Mouse (Mus musculus): ENCODE data around the gene Alpl. TPM values are rescaled to one million over a fixed set of nuclear protein-coding genes. Genes with fewer than 3 reads are reported as not detected.

The Alpl gene
- polyA plus RNA-seq, 1 experiment from 2014 or later = 3.0 TPM

GRCm38 (mm10) chr4:137765554-137765971, 30.6 kb downstream of the Alpl start:
- no peak overlapping the region for H3K4me3 ChIP-seq (ENCODE audit: low read depth, low read length)
- ATAC-seq (peak; percentile 20), DNase-seq (ENCODE audit: low spot score) (no peak)
- H3K36me3 ChIP-seq (ENCODE audit: insufficient read depth, low read length) = no peaks in the 10 kb centered on the region
- 0 out of 2 replicates have a peak, but pooled peaks cover 2% of the 10 kb centered on the region for H3K4me1 ChIP-seq (ENCODE audit: insufficient read depth, low read depth, low read length)
- H3K27me3 ChIP-seq (replicated peaks; ENCODE audit: insufficient read depth, low read length) = no peaks in the 10 kb centered on the region
- H3K9me3 ChIP-seq (ENCODE audit: low read length) = no peaks in the 10 kb centered on the region
- H3K4me2 ChIP-seq (replicated peaks; ENCODE audit: low read depth, low read length) = no peak overlapping the region
- 45% methylated on average over 7 of the region's 7 CpGs for WGBS
- no peak overlapping the region for H3K27ac ChIP-seq (ENCODE audit: low read length)
- TF ChIP-seq CTCF (IDR thresholded peaks at IDR 0.05) (no peak), EP300 (IDR thresholded peaks at IDR 0.05) (no peak)
- H3K9ac ChIP-seq (replicated peaks; ENCODE audit: low read depth) = no peak overlapping the region

- ATAC-seq (no peak), DNase-seq (ENCODE audit: low spot score) (no peak)
- TF ChIP-seq EP300 (IDR thresholded peaks at IDR 0.05) = no peak
- no peak for TF ChIP-seq CTCF (IDR thresholded peaks at IDR 0.05)
- H3K9ac ChIP-seq (replicated peaks; ENCODE audit: low read depth) = no peak overlapping the region
- no peaks in the 10 kb centered on the region for H3K9me3 ChIP-seq (ENCODE audit: low read length)
- no peaks in the 10 kb centered on the region for H3K27me3 ChIP-seq (replicated peaks; ENCODE audit: insufficient read depth, low read length)
- WGBS = 67% methylated on average over 3 of the region's 3 CpGs
- no peak overlapping the region for H3K4me2 ChIP-seq (replicated peaks; ENCODE audit: low read depth, low read length)
- no peak overlapping the region for H3K27ac ChIP-seq (ENCODE audit: low read length)
- no peak overlapping the region for H3K4me3 ChIP-seq (ENCODE audit: low read depth, low read length)
- 0 out of 2 replicates have a peak, but pooled peaks cover 2% of the 10 kb centered on the region for H3K4me1 ChIP-seq (ENCODE audit: insufficient read depth, low read depth, low read length)
- H3K36me3 ChIP-seq (ENCODE audit: insufficient read depth, low read length) = no peaks in the 10 kb centered on the region
Observed at GRCm38 (mm10) chr4:137764621-137765020, 31.6 kb downstream of the Alpl start.

- H3K36me3 ChIP-seq (ENCODE audit: insufficient read depth, low read length) = no peaks in the 10 kb centered on the region
- H3K9ac ChIP-seq (replicated peaks; ENCODE audit: low read depth) = no peak overlapping the region
- no peak overlapping the region for H3K27ac ChIP-seq (ENCODE audit: low read length)
- DNase-seq (ENCODE audit: low spot score) (peak; percentile 70), ATAC-seq (peak; percentile 65)
- no peaks in the 10 kb centered on the region for H3K27me3 ChIP-seq (replicated peaks; ENCODE audit: insufficient read depth, low read length)
- H3K4me2 ChIP-seq (replicated peaks; ENCODE audit: low read depth, low read length) = no peak overlapping the region
- 0 out of 2 replicates have a peak, but pooled peaks cover 2% of the 10 kb centered on the region for H3K4me1 ChIP-seq (ENCODE audit: insufficient read depth, low read depth, low read length)
- H3K4me3 ChIP-seq (ENCODE audit: low read depth, low read length) = no peak overlapping the region
- no peaks in the 10 kb centered on the region for H3K9me3 ChIP-seq (ENCODE audit: low read length)
- 55% methylated on average over 8 of the region's 8 CpGs for WGBS
- no peak for TF ChIP-seq EP300 (IDR thresholded peaks at IDR 0.05)
- TF ChIP-seq CTCF (IDR thresholded peaks at IDR 0.05) = no peak
Observed at GRCm38 (mm10) chr4:137763920-137764495, 32.2 kb downstream of the Alpl start.

GRCm38 (mm10) chr4:137762886-137763285, 33.3 kb downstream of the Alpl start:
- H3K36me3 ChIP-seq (ENCODE audit: insufficient read depth, low read length) = no peaks in the 10 kb centered on the region
- no peak for DNase-seq (ENCODE audit: low spot score)
- WGBS = 76% methylated on average over 9 of the region's 9 CpGs

GRCm38 (mm10) chr4:137754446-137754845, 41.7 kb downstream of the Alpl start:
- H3K36me3 ChIP-seq (ENCODE audit: insufficient read depth, low read length) = no peaks in the 10 kb centered on the region
- no peaks in the 10 kb centered on the region for H3K9me3 ChIP-seq (ENCODE audit: low read length)
- no peak overlapping the region for H3K4me3 ChIP-seq (ENCODE audit: low read depth, low read length)
- H3K4me1 ChIP-seq (ENCODE audit: insufficient read depth, low read depth, low read length) = peaks cover 10% of the 10 kb centered on the region; the same call in 1 of the 2 replicates
- no peak overlapping the region for H3K4me2 ChIP-seq (replicated peaks; ENCODE audit: low read depth, low read length)
- 55% methylated on average over 2 of the region's 2 CpGs for WGBS
- TF ChIP-seq EP300 (IDR thresholded peaks at IDR 0.05) (no peak), CTCF (IDR thresholded peaks at IDR 0.05) (no peak)
- H3K9ac ChIP-seq (replicated peaks; ENCODE audit: low read depth) = no peak overlapping the region
- ATAC-seq (no peak), DNase-seq (ENCODE audit: low spot score) (no peak)
- H3K27ac ChIP-seq (ENCODE audit: low read length) = no peak overlapping the region
- no peaks in the 10 kb centered on the region for H3K27me3 ChIP-seq (replicated peaks; ENCODE audit: insufficient read depth, low read length)

More at GRCm38 (mm10) chr4:137762886-137763285, 33.3 kb downstream of the Alpl start:
- no peaks in the 10 kb centered on the region for H3K27me3 ChIP-seq (replicated peaks; ENCODE audit: insufficient read depth, low read length)
- H3K4me2 ChIP-seq (replicated peaks; ENCODE audit: low read depth, low read length) = no peak overlapping the region
- ATAC-seq = no peak
- no peak overlapping the region for H3K4me3 ChIP-seq (ENCODE audit: low read depth, low read length)
- no peak overlapping the region for H3K27ac ChIP-seq (ENCODE audit: low read length)
- H3K9me3 ChIP-seq (ENCODE audit: low read length) = no peaks in the 10 kb centered on the region
- TF ChIP-seq EP300 (IDR thresholded peaks at IDR 0.05) (no peak), CTCF (IDR thresholded peaks at IDR 0.05) (no peak)
- no peak overlapping the region for H3K9ac ChIP-seq (replicated peaks; ENCODE audit: low read depth)
- 0 out of 2 replicates have a peak, but pooled peaks cover 2% of the 10 kb centered on the region for H3K4me1 ChIP-seq (ENCODE audit: insufficient read depth, low read depth, low read length)

- TF ChIP-seq EP300 (IDR thresholded peaks at IDR 0.05) (no peak), CTCF (IDR thresholded peaks at IDR 0.05) (no peak)
- 83% methylated on average over 6 of the region's 7 CpGs for WGBS
- no peaks in the 10 kb centered on the region for H3K27me3 ChIP-seq (replicated peaks; ENCODE audit: insufficient read depth, low read length)
- no peak for ATAC-seq
- H3K9ac ChIP-seq (replicated peaks; ENCODE audit: low read depth) = no peak overlapping the region
- H3K4me1 ChIP-seq (ENCODE audit: insufficient read depth, low read depth, low read length) = peaks cover 10% of the 10 kb centered on the region; the same call in 1 of the 2 replicates
- DNase-seq (ENCODE audit: low spot score) = no peak
- H3K9me3 ChIP-seq (ENCODE audit: low read length) = no peaks in the 10 kb centered on the region
- no peak overlapping the region for H3K4me2 ChIP-seq (replicated peaks; ENCODE audit: low read depth, low read length)
- no peak overlapping the region for H3K27ac ChIP-seq (ENCODE audit: low read length)
- no peaks in the 10 kb centered on the region for H3K36me3 ChIP-seq (ENCODE audit: insufficient read depth, low read length)
- no peak overlapping the region for H3K4me3 ChIP-seq (ENCODE audit: low read depth, low read length)
Observed at GRCm38 (mm10) chr4:137753199-137753598, 43.0 kb downstream of the Alpl start.
